Mouse (Mus musculus): ENCODE measurements at regions not wholly inside any gene's neighbourhood (a gene's known extent, or its start where the extent isn't known, plus 50 kb on each side); places are given as distances from the start of the nearest gene placed in this dataset.

GRCm38 (mm10) chr6:71016388-71016787 lies 60.1 kb downstream of the Foxi3 start (continued):
- TF ChIP-seq E2F4 (IDR thresholded peaks at IDR 0.05; ENCODE audit: insufficient replicate concordance, low read depth, low read length): no peak

DNA sequence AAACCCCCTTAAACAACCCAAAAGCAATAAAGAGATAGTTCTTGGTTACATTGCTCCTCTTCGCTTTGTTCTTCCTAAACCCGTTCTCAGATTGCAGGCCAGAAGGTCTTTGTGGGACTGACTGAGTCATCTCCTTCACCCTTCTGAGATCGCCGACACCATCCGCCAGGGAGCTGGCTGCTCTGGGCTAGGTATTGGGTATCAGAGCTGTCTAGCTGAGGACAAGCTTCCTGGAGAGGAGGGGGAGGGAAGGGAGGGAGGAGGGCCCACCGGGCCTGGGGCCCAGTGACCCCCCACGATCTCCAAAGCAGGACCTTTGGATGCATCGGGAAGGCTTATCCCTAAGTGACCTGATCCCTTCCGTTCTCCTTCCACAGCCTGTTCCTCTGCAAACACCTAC lies 65.0 kb downstream of the Foxi3 start:
- dilution Hi-C loops (cut with MboI; ENCODE audit: extremely low pct_ligation_motif_present, extremely low pct_unique_long_range_greater_than_20kb, low sequenced_read_pairs) (no loop called here), in situ Hi-C loops (cut with MboI; ENCODE audit: low pct_ligation_motif_present, low pct_unique_long_range_greater_than_20kb, low sequenced_read_pairs) (loop anchor here (10.0 kb wide), 1 partner anchor 103 kb away; no protein-coding TSS in a partner anchor)
- no peak for TF ChIP-seq ZNF384 (IDR thresholded peaks at IDR 0.05; ENCODE audit: low read depth, low read length)
- no peak for TF ChIP-seq HCFC1 (IDR thresholded peaks at IDR 0.05; ENCODE audit: low read depth, low read length)
- no peak for TF ChIP-seq GABPA (IDR thresholded peaks at IDR 0.05; ENCODE audit: insufficient replicate concordance, low read depth, low read length)
- TF ChIP-seq KAT2A (IDR thresholded peaks at IDR 0.05; ENCODE audit: insufficient replicate concordance, low read length): no peak
- no peak for TF ChIP-seq CHD2 (IDR thresholded peaks at IDR 0.05; ENCODE audit: low read length)
- TF ChIP-seq SIN3A (IDR thresholded peaks at IDR 0.05; ENCODE audit: low read length): no peak
- no peak for TF ChIP-seq POLR2A (IDR thresholded peaks at IDR 0.05; ENCODE audit: low read depth, low read length)
- no peak for TF ChIP-seq NELFE (IDR thresholded peaks at IDR 0.05; ENCODE audit: low read depth, low read length)
- TF ChIP-seq JUN (IDR thresholded peaks at IDR 0.05; ENCODE audit: insufficient read depth, low read depth, low read length): no peak
- TF ChIP-seq MAFK (IDR thresholded peaks at IDR 0.05; ENCODE audit: insufficient replicate concordance, low read length): no peak
- no peak for TF ChIP-seq CTCF (conservative IDR thresholded peaks at IDR 0.05 in 1 of 2, IDR thresholded peaks at IDR 0.05 in 1 of 2; ENCODE audit: low read depth in 2 of 2, low read length in 2 of 2)
- TF ChIP-seq MEF2A (IDR thresholded peaks at IDR 0.05; ENCODE audit: borderline replicate concordance, low read depth, low read length): no peak
- no peak for TF ChIP-seq E2F4 (IDR thresholded peaks at IDR 0.05; ENCODE audit: insufficient replicate concordance, low read depth, low read length)
- Histone ChIP-seq H3K4me3 (replicated peaks in 1 of 3; ENCODE audit: low read depth in 2 of 3, low read length in 2 of 3, poor library complexity in 1 of 3) (no peak overlapping the region), H3K4me2 (ENCODE audit: insufficient read depth, low read depth, poor library complexity, severe bottlenecking) (no peak overlapping the region), H3K79me2 (replicated peaks; ENCODE audit: control insufficient read depth, extremely low read depth, insufficient read depth, poor library complexity, severe bottlenecking) (no peaks in the 10 kb centered on the region), H3K4me1 (ENCODE audit: control insufficient read depth in 1 of 2, insufficient read depth in 2 of 2) (no peaks in the 10 kb centered on the region), H3K9ac (ENCODE audit: insufficient read depth, low read depth) (no peak overlapping the region), H3K27ac (ENCODE audit: insufficient read depth, low read depth) (no peak overlapping the region), H3K9me3 (replicated peaks; ENCODE audit: low read length) (no peaks in the 10 kb centered on the region), H3K27me3 (replicated peaks) (no peaks in the 10 kb centered on the region), H3K36me3 (replicated peaks in 1 of 2; ENCODE audit: control insufficient read depth in 1 of 2, insufficient read depth in 1 of 2, low read length in 1 of 2) (no peaks in the 10 kb centered on the region)
- no peak for DNase-seq (ENCODE audit: extremely low read depth)

GRCm38 (mm10) chr6:71025472-71025871 lies 69.1 kb downstream of the Foxi3 start:
- Histone ChIP-seq H3K4me1 (ENCODE audit: control insufficient read depth in 1 of 2, insufficient read depth in 2 of 2) (no peaks in the 10 kb centered on the region), H3K4me2 (ENCODE audit: insufficient read depth, low read depth, poor library complexity, severe bottlenecking) (no peak overlapping the region), H3K9me3 (replicated peaks; ENCODE audit: low read length) (no peaks in the 10 kb centered on the region), H3K36me3 (replicated peaks in 1 of 2; ENCODE audit: control insufficient read depth in 1 of 2, insufficient read depth in 1 of 2, low read length in 1 of 2) (no peaks in the 10 kb centered on the region), H3K27me3 (replicated peaks) (no peaks in the 10 kb centered on the region), H3K4me3 (replicated peaks in 1 of 3; ENCODE audit: low read depth in 2 of 3, low read length in 2 of 3, poor library complexity in 1 of 3) (no peak overlapping the region), H3K9ac (ENCODE audit: insufficient read depth, low read depth) (no peak overlapping the region), H3K79me2 (replicated peaks; ENCODE audit: control insufficient read depth, extremely low read depth, insufficient read depth, poor library complexity, severe bottlenecking) (no peaks in the 10 kb centered on the region), H3K27ac (ENCODE audit: insufficient read depth, low read depth) (no peak overlapping the region)
- dilution Hi-C loops (cut with MboI; ENCODE audit: extremely low pct_ligation_motif_present, extremely low pct_unique_long_range_greater_than_20kb, low sequenced_read_pairs): no loop called here
- TF ChIP-seq JUND (conservative IDR thresholded peaks at IDR 0.05; ENCODE audit: low read depth, low read length) (no peak), ELF1 (IDR thresholded peaks at IDR 0.05; ENCODE audit: low read depth, low read length) (no peak), HCFC1 (IDR thresholded peaks at IDR 0.05; ENCODE audit: low read depth, low read length) (no peak), ZC3H11A (IDR thresholded peaks at IDR 0.05; ENCODE audit: low read depth, low read length) (no peak), UBTF (IDR thresholded peaks at IDR 0.05; ENCODE audit: low read depth, low read length) (no peak), ETS1 (conservative IDR thresholded peaks at IDR 0.05; ENCODE audit: low read depth, low read length) (no peak), USF1 (IDR thresholded peaks at IDR 0.05; ENCODE audit: low read depth, low read length) (no peak), KAT2A (IDR thresholded peaks at IDR 0.05; ENCODE audit: insufficient replicate concordance, low read length) (no peak), MAZ (IDR thresholded peaks at IDR 0.05; ENCODE audit: low read depth, low read length) (no peak), CHD1 (IDR thresholded peaks at IDR 0.05; ENCODE audit: low read depth, low read length) (no peak), RAD21 (IDR thresholded peaks at IDR 0.05; ENCODE audit: low read depth, low read length) (no peak)
- no peak for DNase-seq (ENCODE audit: extremely low read depth)
- in situ Hi-C loops (cut with MboI; ENCODE audit: low pct_ligation_motif_present, low pct_unique_long_range_greater_than_20kb, low sequenced_read_pairs): loop anchor here (10.0 kb wide), 1 partner anchor 99 kb away; no protein-coding TSS in a partner anchor
